Mouse (Mus musculus) naive thymus-derived CD4-positive, alpha-beta T cell, adult 5 months (primary cell): ENCODE data around the gene Cchcr1. TPM values are rescaled to one million over a fixed set of nuclear protein-coding genes. Genes with fewer than 3 reads are reported as not detected.

Source experiments
- polyA plus RNA-seq: library from polyadenylated mRNA; unstranded; fragments of 100-300 nt; shearing (Covaris generic); gene quantifications from one replicate; pipeline ENCODE4 v1.2.1, GENCODE M21; 2017

The Cchcr1 gene
- 2.9 TPM for polyA plus RNA-seq

DNA sequence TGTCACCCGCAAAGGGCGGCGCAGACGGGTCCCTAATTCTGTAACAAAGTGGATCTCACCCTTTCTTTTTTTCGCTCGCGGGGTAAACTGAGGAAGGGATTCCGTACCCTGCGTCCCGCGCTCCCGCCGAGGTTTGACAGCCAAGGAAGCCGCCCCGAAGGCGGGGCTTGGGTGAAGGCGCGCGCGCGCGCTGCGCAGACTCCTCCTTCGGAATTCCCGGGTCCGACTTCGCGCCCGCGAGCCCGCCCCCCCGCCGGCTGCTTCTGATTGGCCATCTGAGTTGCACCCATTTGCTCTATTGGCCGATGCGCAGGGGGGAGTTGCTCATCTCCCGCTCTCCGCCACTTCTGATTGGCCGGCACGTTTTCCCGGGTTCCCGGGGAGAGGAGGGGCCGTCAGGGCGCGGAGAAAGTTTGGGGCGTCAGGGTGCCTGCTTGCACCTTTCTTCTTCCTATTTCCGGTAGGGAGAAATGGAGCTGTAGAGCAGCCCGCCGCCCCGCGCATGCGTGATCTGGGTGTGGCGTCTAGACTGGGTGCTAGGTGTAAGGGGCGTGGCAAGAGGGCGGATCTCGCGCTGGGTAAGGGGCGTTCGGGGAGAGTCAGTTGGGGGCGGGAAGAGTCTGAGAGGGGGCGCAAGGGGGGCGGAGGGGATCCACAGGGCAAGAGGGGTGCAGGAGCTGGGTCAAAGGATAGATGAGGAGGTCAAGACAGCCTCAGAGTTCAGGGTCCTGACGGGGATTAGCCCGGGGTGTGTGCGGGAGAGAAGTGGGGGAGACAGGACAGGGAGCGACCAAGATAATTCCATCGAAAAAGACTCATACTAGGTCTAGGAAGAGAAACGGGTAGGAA lies at the start of gene Cchcr1, which contains the start of gene Tcf19:
TSS of gene Cchcr1 (plus strand) at position 449 of the 849 bp plus-strand sequence.
TSS of gene Tcf19 (minus strand) at position 173 of the 849 bp plus-strand sequence.

DNA sequence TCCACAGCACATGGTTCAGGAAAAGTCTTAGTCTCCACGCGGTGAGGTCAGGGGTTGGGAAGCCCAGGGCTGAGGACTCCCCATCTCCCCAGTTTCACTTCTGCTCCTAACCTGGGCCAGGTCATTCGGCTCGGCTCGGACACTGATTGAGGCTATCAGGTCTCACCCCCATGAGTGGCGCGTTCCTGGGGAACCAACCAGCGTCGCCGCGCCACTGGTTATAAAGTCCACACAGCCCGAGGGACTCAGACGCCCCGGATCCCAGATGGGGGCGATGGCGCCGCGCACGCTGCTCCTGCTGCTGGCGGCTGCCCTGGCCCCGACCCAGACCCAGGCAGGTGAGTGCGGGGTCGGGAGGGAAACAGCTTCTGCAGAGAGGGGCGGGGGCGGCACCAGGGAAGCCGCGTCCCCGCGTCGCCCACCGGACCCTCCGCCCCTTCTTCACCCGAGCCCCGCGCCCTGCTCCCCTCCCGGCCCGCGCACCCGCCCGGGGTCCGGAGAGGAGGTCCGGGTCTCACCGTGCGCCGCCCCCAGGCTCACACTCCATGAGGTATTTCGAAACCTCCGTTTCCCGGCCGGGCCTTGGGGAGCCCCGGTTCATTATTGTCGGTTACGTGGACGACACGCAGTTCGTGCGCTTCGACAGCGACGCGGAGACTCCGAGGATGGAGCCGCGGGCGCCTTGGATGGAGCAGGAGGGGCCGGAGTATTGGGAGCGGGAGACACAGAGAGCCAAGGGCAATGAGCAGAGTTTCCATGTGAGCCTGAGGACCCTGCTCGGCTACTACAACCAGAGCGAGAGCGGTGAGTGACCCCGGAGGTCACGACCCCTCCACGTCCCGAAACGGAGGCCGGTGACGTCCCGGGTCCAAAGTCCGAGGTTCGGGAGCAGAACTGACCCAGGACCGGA lies 46.8 kb upstream of the Cchcr1 start, which contains the start of gene H2-Q10:
TSS of gene H2-Q10 (plus strand) at position 248 of the 910 bp plus-strand sequence.

DNA sequence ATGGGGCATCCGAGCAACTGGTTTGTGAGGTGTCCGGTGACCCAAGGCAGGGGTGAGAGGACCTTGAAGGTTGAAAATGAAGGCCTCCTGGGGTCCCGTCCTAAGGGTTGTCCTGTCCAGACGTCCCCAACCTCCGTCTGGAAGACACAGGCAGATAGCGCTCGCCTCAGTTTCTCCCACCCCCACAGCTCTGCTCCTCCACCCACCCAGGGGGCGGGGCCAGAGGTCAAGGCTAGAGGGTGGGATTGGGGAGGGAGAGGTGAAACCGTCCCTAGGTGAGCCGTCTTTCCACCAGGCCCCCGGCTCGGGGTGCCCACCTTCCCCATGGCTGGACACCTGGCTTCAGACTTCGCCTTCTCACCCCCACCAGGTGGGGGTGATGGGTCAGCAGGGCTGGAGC lies 11.1 kb upstream of the Cchcr1 start, which contains the start of gene Pou5f1:
TSS of gene Pou5f1 (plus strand) at position 243 of the 400 bp plus-strand sequence.

DNA sequence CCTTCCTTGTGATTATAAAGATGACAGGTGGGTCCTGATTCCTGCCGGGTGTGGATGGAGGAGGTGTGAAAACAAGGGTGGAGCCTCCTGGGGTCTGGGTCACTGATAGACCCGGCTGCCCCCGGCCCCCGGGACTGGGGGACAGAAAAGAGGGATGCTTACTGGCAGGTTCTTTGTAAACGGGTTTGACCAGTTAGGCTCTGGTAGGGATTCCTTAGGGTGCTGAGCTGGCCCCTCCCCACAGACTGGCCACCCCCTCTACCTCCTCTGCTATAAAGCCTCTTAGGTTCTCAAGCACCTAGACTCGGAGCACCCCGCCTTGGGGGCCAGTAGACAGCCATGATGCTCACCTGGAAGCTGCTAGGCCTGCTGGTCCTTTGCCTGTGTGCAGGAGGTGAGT lies 16.0 kb downstream of the Cchcr1 start, which contains the start of gene Psors1c2:
TSS of gene Psors1c2 (plus strand) at position 301 of the 400 bp plus-strand sequence.

DNA sequence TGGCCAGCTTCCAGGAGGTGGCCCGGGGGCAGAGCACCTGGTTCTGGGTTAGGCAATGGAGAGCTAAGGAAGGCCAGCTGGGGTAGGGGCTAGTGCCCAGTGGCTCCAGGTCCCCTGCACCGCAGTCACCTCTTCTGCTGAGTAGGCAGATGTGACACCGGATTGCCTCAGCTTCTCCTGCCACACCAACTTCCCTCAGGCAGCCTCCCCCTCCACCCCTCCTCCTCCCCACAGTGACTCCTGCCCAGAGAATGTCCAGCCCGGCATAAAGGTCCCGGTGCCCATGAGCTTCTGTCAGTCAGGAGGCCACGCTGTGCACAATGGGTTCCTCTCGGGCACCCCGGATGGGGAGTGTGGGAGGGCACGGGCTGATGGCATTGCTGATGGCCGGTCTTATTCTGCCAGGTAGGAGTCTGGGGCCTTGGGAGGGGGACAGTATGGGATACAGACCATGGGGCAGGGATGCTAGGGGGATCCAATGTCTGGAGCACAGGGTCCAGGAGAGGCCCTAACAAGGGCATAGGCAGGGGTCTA lies 35.0 kb downstream of the Cchcr1 start, which contains the start of gene Cdsn:
TSS of gene Cdsn (plus strand) at position 248 of the 534 bp plus-strand sequence.

DNA sequence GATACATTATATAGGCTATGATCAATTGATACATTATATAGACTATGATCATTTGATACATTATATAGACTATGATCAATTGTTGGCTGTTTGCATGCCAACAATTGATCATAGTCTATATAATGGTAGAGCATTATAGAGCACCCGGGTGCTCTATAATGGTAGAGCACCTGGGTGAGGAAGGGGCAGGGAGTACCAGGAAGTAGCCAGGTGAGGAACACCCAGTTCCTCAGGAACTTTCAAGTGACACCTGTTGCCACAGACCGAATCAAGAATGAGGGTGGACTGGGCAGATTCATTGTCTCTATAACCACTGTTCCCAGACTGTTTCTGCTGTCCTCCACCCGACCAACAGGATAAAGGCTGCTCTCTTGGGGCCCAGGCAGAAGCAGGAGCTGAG lies 50.2 kb downstream of the Cchcr1 start, which contains the start of gene 2300002M23Rik:
TSS of gene 2300002M23Rik (plus strand) at position 301 of the 400 bp plus-strand sequence.

Other genes with a start within 250 kb of the Cchcr1 start
- gene H2-Q1, start 196.7 kb upstream of the Cchcr1 start, polyA plus RNA-seq = not detected
- 7.0 TPM for gene H2-Q2, start 174.9 kb upstream of the Cchcr1 start, polyA plus RNA-seq
- gene H2-Q4, start 137.5 kb upstream of the Cchcr1 start, polyA plus RNA-seq = 50.9 TPM
- 505 TPM for gene H2-Q6, start 92.2 kb upstream of the Cchcr1 start, polyA plus RNA-seq
- 1,681 TPM for gene H2-Q7, start 77.9 kb upstream of the Cchcr1 start, polyA plus RNA-seq
- gene H2-Q10, start 47.0 kb upstream of the Cchcr1 start, polyA plus RNA-seq = 24.6 TPM
- not detected for gene Pou5f1, start 11.1 kb upstream of the Cchcr1 start, polyA plus RNA-seq
- 8.0 TPM for gene Tcf19, start 276 bp upstream of the Cchcr1 start, polyA plus RNA-seq
- not detected for gene Psors1c2, start 16.1 kb downstream of the Cchcr1 start, polyA plus RNA-seq
- not detected for gene Cdsn, start 35.0 kb downstream of the Cchcr1 start, polyA plus RNA-seq
- gene 2300002M23Rik, start 50.4 kb downstream of the Cchcr1 start, polyA plus RNA-seq = not detected
- gene Sfta2, start 84.4 kb downstream of the Cchcr1 start, polyA plus RNA-seq = not detected
- not detected for gene Gm9573, start 109.5 kb downstream of the Cchcr1 start, polyA plus RNA-seq
- not detected for gene Mucl3, start 126.6 kb downstream of the Cchcr1 start, polyA plus RNA-seq
- 26.4 TPM for gene Vars2, start 150.5 kb downstream of the Cchcr1 start, polyA plus RNA-seq
- gene Gtf2h4, start 156.6 kb downstream of the Cchcr1 start, polyA plus RNA-seq = 16.5 TPM
- gene Ddr1, start 187.5 kb downstream of the Cchcr1 start, polyA plus RNA-seq = 10.6 TPM